Mouse (Mus musculus) forebrain, embryonic 11.5 days (tissue): ENCODE measurements at regions not wholly inside any gene's neighbourhood (a gene's known extent, or its start where the extent isn't known, plus 50 kb on each side); places are given as distances from the start of the nearest gene placed in this dataset.

Experiments
- ATAC-seq: fragments of 200-750 bp; cut with Nextera tagmentation; replicated peaks from 2 replicates; pipeline ENCODE4 v1.8.0; 2017; ENCODE audit warnings: moderate TSS enrichment; ENCODE audit not compliant: low FRiP score
- DNase-seq: peaks from one replicate; pipeline ENCODE4 v3.0.0-alpha.2; 2017; ENCODE audit warnings: low spot score
- H3K27ac ChIP-seq: fragments of 300-500 bp; sonication (generic); 2 replicates; pipeline ENCODE4 v1.5.1; 2014; ENCODE audit warnings: low read depth, low read length
- H3K27me3 ChIP-seq: fragments of 300-500 bp; sonication (generic); 2 replicates; pipeline ENCODE4 v1.6.1; 2014; ENCODE audit warnings: mild to moderate bottlenecking, low read length, mixed read lengths; ENCODE audit not compliant: control insufficient read depth, insufficient read depth
- H3K36me3 ChIP-seq: fragments of 300-500 bp; sonication (generic); 2 replicates; pipeline ENCODE4 v1.6.1; 2014; ENCODE audit warnings: mild to moderate bottlenecking, low read length, moderate library complexity, mixed read lengths; ENCODE audit not compliant: control insufficient read depth, insufficient read depth
- H3K4me1 ChIP-seq: fragments of 300-500 bp; sonication (generic); replicated peaks from 2 replicates; pipeline ENCODE4 v1.6.1; 2014; ENCODE audit warnings: low read length, mixed read lengths; ENCODE audit not compliant: control insufficient read depth, insufficient read depth
- H3K4me2 ChIP-seq: fragments of 300-500 bp; sonication (generic); 2 replicates; pipeline ENCODE4 v1.6.1; 2014; ENCODE audit warnings: low read depth, mild to moderate bottlenecking, low read length, moderate library complexity, mixed read lengths; ENCODE audit not compliant: severe bottlenecking
- H3K4me3 ChIP-seq: fragments of 300-500 bp; sonication (generic); 2 replicates; pipeline ENCODE4 v1.5.1; 2014; ENCODE audit warnings: low read depth, low read length
- H3K9ac ChIP-seq: fragments of 300-500 bp; sonication (generic); 2 replicates; pipeline ENCODE4 v1.6.1; 2014; ENCODE audit warnings: low read length
- H3K9me3 ChIP-seq: fragments of 300-500 bp; sonication (generic); 2 replicates; pipeline ENCODE4 v1.6.1; 2016; ENCODE audit warnings: low read length, mixed read lengths; ENCODE audit not compliant: control insufficient read depth
- WGBS: fragments of 180-500 bp; shearing (Covaris S2); extraction: QIAGEN DNeasy Blood & Tissue Kit; methylation state at CpG from one replicate; pipeline ENCODE4 v1.1.7; 2014; 5-methylcytosine and 5-hydroxymethylcytosine counted together

GRCm38 (mm10) chr2:174565891-174566290, 77.4 kb upstream of the Zfp831 start:
- Histone ChIP-seq H3K9me3 (no peaks in the 10 kb centered on the region), H3K27me3 (no peaks in the 10 kb centered on the region), H3K4me1 (peaks cover 4% of the 10 kb centered on the region; the same call in 1 of the 2 replicates), H3K9ac (no peak overlapping the region), H3K27ac (no peak overlapping the region), H3K36me3 (no peaks in the 10 kb centered on the region), H3K4me3 (no peak overlapping the region), H3K4me2 (no peak overlapping the region)
- ATAC-seq (no peak), DNase-seq (no peak)
- 81% methylated on average over 7 of the region's 7 CpGs for WGBS

- no peak overlapping the region for H3K27ac ChIP-seq
- peaks cover 4% of the 10 kb centered on the region; the same call in 1 of the 2 replicates for H3K4me1 ChIP-seq
- no peak for ATAC-seq
- DNase-seq: no peak
- no peak overlapping the region for H3K9ac ChIP-seq
- H3K27me3 ChIP-seq: no peaks in the 10 kb centered on the region
- H3K4me3 ChIP-seq: no peak overlapping the region
- H3K9me3 ChIP-seq: no peaks in the 10 kb centered on the region
- WGBS: 55% methylated on average over 4 of the region's 4 CpGs
- no peaks in the 10 kb centered on the region for H3K36me3 ChIP-seq
- no peak overlapping the region for H3K4me2 ChIP-seq
Measured at GRCm38 (mm10) chr2:174566752-174567151, 76.6 kb upstream of the Zfp831 start.

DNA sequence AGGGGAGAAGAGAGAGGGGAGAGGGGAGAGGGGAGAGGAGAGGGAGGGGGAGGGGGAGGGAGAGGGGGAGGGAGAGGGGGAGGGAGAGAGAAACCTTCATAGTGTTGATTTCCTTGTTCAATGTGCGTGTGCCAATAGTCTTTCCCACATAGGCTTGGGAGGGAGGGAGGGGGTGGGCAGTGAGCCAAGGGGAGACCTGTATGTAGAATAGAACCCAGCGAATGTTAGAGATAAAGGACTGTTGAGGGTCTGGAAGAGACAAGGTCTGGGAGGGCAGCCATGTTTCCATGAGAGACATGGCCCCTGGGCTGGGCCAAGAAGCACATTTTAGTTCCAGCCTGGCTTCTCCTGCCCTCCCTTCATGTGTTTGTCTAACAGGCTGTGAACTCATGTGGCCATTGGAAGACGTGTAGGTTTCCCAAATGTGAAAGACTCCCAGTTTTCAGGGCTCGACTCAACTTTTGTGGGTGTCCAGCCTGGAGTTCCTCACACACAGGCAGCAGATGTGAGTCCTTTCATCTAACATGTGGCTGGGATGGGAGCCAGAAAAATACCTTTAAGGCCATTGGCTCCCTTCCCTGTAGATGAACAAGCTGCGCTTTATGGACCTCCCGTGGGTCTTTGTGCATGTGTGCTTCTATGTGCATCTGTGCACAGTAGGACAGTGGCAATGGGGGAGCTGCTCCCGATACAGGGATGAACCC, 68.4 kb upstream of the Zfp831 start:
- H3K4me2 ChIP-seq: no peak overlapping the region
- ATAC-seq: no peak
- no peaks in the 10 kb centered on the region for H3K4me1 ChIP-seq
- H3K27ac ChIP-seq: no peak overlapping the region
- no peak for DNase-seq
- 84% methylated on average over 7 of the region's 7 CpGs for WGBS
- no peaks in the 10 kb centered on the region for H3K27me3 ChIP-seq
- no peak overlapping the region for H3K9ac ChIP-seq
- no peaks in the 10 kb centered on the region for H3K36me3 ChIP-seq
- H3K4me3 ChIP-seq: no peak overlapping the region
- no peaks in the 10 kb centered on the region for H3K9me3 ChIP-seq

DNA sequence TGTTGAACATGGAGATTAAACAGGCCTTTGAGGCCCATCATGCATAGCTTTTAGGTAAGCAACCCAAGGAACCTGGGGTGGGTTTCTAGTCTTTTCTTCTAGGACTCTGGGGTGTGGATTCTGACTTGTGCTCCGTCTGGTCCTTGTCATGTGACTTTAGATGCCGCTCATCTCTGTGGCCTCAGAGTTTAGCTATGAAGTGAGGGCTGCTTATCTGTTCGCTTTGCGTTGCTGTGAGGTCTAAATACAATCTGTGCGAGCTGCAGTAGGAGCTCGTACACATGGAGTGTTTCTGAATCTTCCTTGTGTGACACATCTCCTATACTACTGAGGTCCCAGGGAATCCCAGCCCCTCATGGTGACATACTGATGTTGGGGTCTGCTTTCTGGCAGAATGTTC, 67.8 kb upstream of the Zfp831 start:
- H3K4me2 ChIP-seq: no peak overlapping the region
- DNase-seq (no peak), ATAC-seq (no peak)
- no peak overlapping the region for H3K27ac ChIP-seq
- H3K36me3 ChIP-seq: no peaks in the 10 kb centered on the region
- H3K27me3 ChIP-seq: no peaks in the 10 kb centered on the region
- no peak overlapping the region for H3K9ac ChIP-seq
- H3K9me3 ChIP-seq: no peaks in the 10 kb centered on the region
- H3K4me1 ChIP-seq: no peaks in the 10 kb centered on the region
- WGBS: 95% methylated on average over 6 of the region's 6 CpGs
- H3K4me3 ChIP-seq: no peak overlapping the region

- no peak overlapping the region for H3K4me3 ChIP-seq
- WGBS: 91% methylated on average over 5 of the region's 5 CpGs
- no peaks in the 10 kb centered on the region for H3K27me3 ChIP-seq
- no peaks in the 10 kb centered on the region for H3K4me1 ChIP-seq
- no peak for DNase-seq
- H3K4me2 ChIP-seq: no peak overlapping the region
- no peak overlapping the region for H3K9ac ChIP-seq
- ATAC-seq: no peak
- H3K36me3 ChIP-seq: no peaks in the 10 kb centered on the region
- H3K27ac ChIP-seq: no peak overlapping the region
- H3K9me3 ChIP-seq: no peaks in the 10 kb centered on the region
Measured at GRCm38 (mm10) chr2:174580906-174581703, 62.2 kb upstream of the Zfp831 start.

DNA sequence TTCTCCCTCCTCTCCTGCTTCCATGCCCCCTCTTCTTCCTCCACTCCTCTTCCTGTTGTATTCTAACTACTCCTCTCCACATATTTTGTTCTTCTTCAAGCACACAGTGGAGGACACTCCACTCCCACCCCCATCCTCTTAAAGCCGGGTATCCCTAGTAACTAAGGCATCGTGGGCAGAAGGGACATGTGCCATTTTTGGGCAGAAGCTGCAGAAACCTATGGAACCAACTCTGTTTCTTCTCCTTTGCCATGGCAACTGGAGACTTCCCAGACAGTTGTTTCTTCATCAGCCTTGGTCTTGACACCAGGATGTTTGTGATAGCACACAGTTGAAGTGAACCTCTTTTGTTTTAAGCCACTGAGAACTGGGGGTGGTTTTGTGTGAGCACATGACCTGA, 59.1 kb upstream of the Zfp831 start:
- H3K4me2 ChIP-seq: no peak overlapping the region
- no peaks in the 10 kb centered on the region for H3K9me3 ChIP-seq
- H3K27me3 ChIP-seq: no peaks in the 10 kb centered on the region
- no peak for DNase-seq
- H3K4me1 ChIP-seq: no peaks in the 10 kb centered on the region
- no peak overlapping the region for H3K4me3 ChIP-seq
- 89% methylated on average over 2 of the region's 2 CpGs for WGBS
- no peak for ATAC-seq
- H3K9ac ChIP-seq: no peak overlapping the region
- H3K27ac ChIP-seq: no peak overlapping the region
- no peaks in the 10 kb centered on the region for H3K36me3 ChIP-seq
